Mouse (Mus musculus): ENCODE results near the gene Psmd13.

- TF ChIP-seq TCF12 (IDR thresholded peaks at IDR 0.05; ENCODE audit: insufficient read depth, poor library complexity, severe bottlenecking) (no peak), POLR2A (IDR thresholded peaks at IDR 0.05; ENCODE audit: insufficient read length, low read depth) (no peak)
Measured at GRCm38 (mm10) chr7:140836243-140837115, 45.3 kb upstream of the Psmd13 start.

Measured in myocyte (in vitro differentiated cells).